Mouse (Mus musculus) limb, embryonic 15.5 days (tissue): ENCODE results near the gene Ctps. TPM values are rescaled to one million over a fixed set of nuclear protein-coding genes. Genes with fewer than 3 reads are reported as not detected.

ENCODE experiments used
- ATAC-seq: fragments of 200-750 bp; cut with Nextera tagmentation; 2 replicates; pipeline ENCODE4 v1.8.0; 2017; ENCODE audit warnings: low read depth, moderate TSS enrichment; ENCODE audit not compliant: insufficient number of reproducible peaks, low FRiP score, low TSS enrichment
- H3K27ac ChIP-seq: fragments of 300-500 bp; sonication (generic); 2 replicates; pipeline ENCODE4 v1.5.1; 2015; ENCODE audit warnings: moderate library complexity, mild to moderate bottlenecking, inconsistent platforms
- H3K27me3 ChIP-seq: fragments of 300-500 bp; sonication (generic); 2 replicates; pipeline ENCODE4 v1.6.1; 2015; ENCODE audit warnings: inconsistent platforms
- H3K36me3 ChIP-seq: fragments of 300-500 bp; sonication (generic); 2 replicates; pipeline ENCODE4 v1.6.1; 2015; ENCODE audit warnings: inconsistent platforms
- H3K4me1 ChIP-seq: fragments of 300-500 bp; sonication (generic); 2 replicates; pipeline ENCODE4 v1.6.1; 2015; ENCODE audit warnings: inconsistent platforms
- H3K4me2 ChIP-seq: fragments of 300-500 bp; sonication (generic); 2 replicates; pipeline ENCODE4 v1.6.1; 2015; ENCODE audit warnings: mild to moderate bottlenecking, inconsistent platforms
- H3K4me3 ChIP-seq: fragments of 300-500 bp; sonication (generic); 2 replicates; pipeline ENCODE4 v1.5.1; 2015; ENCODE audit warnings: mild to moderate bottlenecking, inconsistent platforms
- H3K9ac ChIP-seq: fragments of 300-500 bp; sonication (generic); 2 replicates; pipeline ENCODE4 v1.6.1; 2015; ENCODE audit warnings: inconsistent platforms
- H3K9me3 ChIP-seq: fragments of 300-500 bp; sonication (generic); 2 replicates; pipeline ENCODE4 v1.6.1; 2016; ENCODE audit warnings: inconsistent platforms
- WGBS: fragments of 180-500 bp; shearing (Covaris S2); methylation state at CpG from one replicate; pipeline ENCODE4 v1.1.7; 2015; 5-methylcytosine and 5-hydroxymethylcytosine counted together
- polyA plus RNA-seq: library from polyadenylated mRNA; unstranded; fragments of >200 nt; fragmentation: Nextera tagmentation; extraction: Ambion mirVana; gene quantifications from 2 replicates; pipeline ENCODE4 v1.2.1, GENCODE M21; 2015

The Ctps gene
- polyA plus RNA-seq, 1 experiment from 2014 or later, result 68.6 TPM

- Histone ChIP-seq H3K4me1 (no peaks in the 10 kb centered on the region), H3K9me3 (no peaks in the 10 kb centered on the region), H3K4me2 (no peak overlapping the region), H3K4me3 (no peak overlapping the region), H3K9ac (no peak overlapping the region), H3K36me3 (peaks cover 47% of the 10 kb centered on the region), H3K27me3 (no peaks in the 10 kb centered on the region), H3K27ac (no peak overlapping the region)
- no peak for ATAC-seq
- WGBS, result 95% methylated on average over 2 of the region's 2 CpGs
Observed at GRCm38 (mm10) chr4:120514366-120514765, 55.7 kb downstream of the Ctps start.

- Histone ChIP-seq H3K27me3 (no peaks in the 10 kb centered on the region), H3K27ac (no peak overlapping the region), H3K9ac (no peak overlapping the region), H3K36me3 (peaks cover 50% of the 10 kb centered on the region), H3K4me3 (no peak overlapping the region), H3K9me3 (no peaks in the 10 kb centered on the region), H3K4me1 (no peaks in the 10 kb centered on the region), H3K4me2 (no peak overlapping the region)
- no peak for ATAC-seq
- WGBS, result 89% methylated on average over 4 of the region's 4 CpGs
Observed at GRCm38 (mm10) chr4:120511203-120511602, 58.9 kb downstream of the Ctps start.

GRCm38 (mm10) chr4:120506955-120507354 lies 63.1 kb downstream of the Ctps start:
- no peak overlapping the region for H3K4me3 ChIP-seq
- no peak for ATAC-seq
- no peak overlapping the region for H3K9ac ChIP-seq
- peaks cover 34% of the 10 kb centered on the region for H3K36me3 ChIP-seq
- no peaks in the 10 kb centered on the region for H3K4me1 ChIP-seq
- WGBS, result 81% methylated on average over 1 of the region's 1 CpGs
- H3K27me3 ChIP-seq, result no peaks in the 10 kb centered on the region
- H3K9me3 ChIP-seq, result no peaks in the 10 kb centered on the region
- H3K4me2 ChIP-seq, result no peak overlapping the region
- no peak overlapping the region for H3K27ac ChIP-seq

Other genes with a start within 250 kb of the Ctps start
- 36.7 and 37.6 TPM in 2 replicates for gene Scmh1, start 165.0 kb downstream of the Ctps start, polyA plus RNA-seq
- gene Slfnl1, start 38.0 kb downstream of the Ctps start, polyA plus RNA-seq, result not detected in 2 replicates
- not detected in 2 replicates for gene Gm8439, start 18.5 kb upstream of the Ctps start, polyA plus RNA-seq
- gene Cited4, start 96.3 kb upstream of the Ctps start, polyA plus RNA-seq, result 7.6 TPM in 2 replicates
- gene Kcnq4, start 178.3 kb upstream of the Ctps start, polyA plus RNA-seq, result 3.9 and 4.6 TPM in 2 replicates